Mouse (Mus musculus) CH12.LX (cell line): ENCODE measurements around the gene Cinp. TPM values are rescaled to one million over a fixed set of nuclear protein-coding genes. Genes with fewer than 3 reads are reported as not detected.

ENCODE experiments used
- DNase-seq: peaks from one replicate; pipeline ENCODE4 v3.0.0-alpha.2; 2013; ENCODE audit errors: extremely low read depth
- H3K27ac ChIP-seq: 2 replicates; pipeline ENCODE4 v1.5.1; 2012; ENCODE audit warnings: low read depth, mild to moderate bottlenecking, control low read depth, moderate library complexity; ENCODE audit not compliant: insufficient read depth
- H3K27me3 ChIP-seq: replicated peaks from 2 replicates; pipeline ENCODE3; 2012; ENCODE audit warnings: inconsistent platforms
- H3K36me3 ChIP-seq, 2 experiments: replicated peaks in 1 of 2; 2 replicates each; pipeline versions ENCODE3 to v1.6.1; 2012; ENCODE audit warnings: inconsistent platforms in 1 of 2, low read length in 1 of 2, mild to moderate bottlenecking in 1 of 2, mixed read lengths in 1 of 2, moderate library complexity in 1 of 2; ENCODE audit not compliant: control insufficient read depth in 1 of 2, insufficient read depth in 1 of 2
- H3K4me1 ChIP-seq, 2 experiments: 2 replicates each; pipeline ENCODE4 v1.6.1; 2012; ENCODE audit warnings: inconsistent platforms in 1 of 2, moderate library complexity in 1 of 2; ENCODE audit not compliant: insufficient read depth in 2 of 2, control insufficient read depth in 1 of 2
- H3K4me2 ChIP-seq: 2 replicates; pipeline ENCODE4 v1.6.1; 2012; ENCODE audit warnings: low read depth, mild to moderate bottlenecking, control low read depth; ENCODE audit not compliant: poor library complexity, insufficient read depth, severe bottlenecking
- H3K4me3 ChIP-seq, 3 experiments: fragments of 150-350 bp in 1 of 3; sonication (generic) in 1 of 3; replicated peaks in 1 of 3; 2 replicates each; pipeline versions ENCODE3 to v1.5.1; 2011 to 2012; ENCODE audit warnings: low read depth in 2 of 3, low read length in 2 of 3, mild to moderate bottlenecking in 2 of 3, moderate library complexity in 2 of 3, control low read depth in 1 of 3, improper control_type of control experiment in 1 of 3, inconsistent platforms in 1 of 3, mixed read lengths in 1 of 3; ENCODE audit not compliant: poor library complexity in 1 of 3
- H3K79me2 ChIP-seq: replicated peaks from 2 replicates; pipeline ENCODE4 v1.6.1; 2012; ENCODE audit warnings: mild to moderate bottlenecking, moderate library complexity; ENCODE audit not compliant: control insufficient read depth, poor library complexity, insufficient read depth, severe bottlenecking; ENCODE audit errors: extremely low read depth
- H3K9ac ChIP-seq: 2 replicates; pipeline ENCODE4 v1.6.1; 2012; ENCODE audit warnings: low read depth, mild to moderate bottlenecking, control low read depth, moderate library complexity; ENCODE audit not compliant: insufficient read depth
- H3K9me3 ChIP-seq: replicated peaks from 2 replicates; pipeline ENCODE3; 2012; ENCODE audit warnings: low read length, inconsistent platforms, mixed read lengths
- CHD1 ChIP-seq: IDR thresholded peaks from 2 replicates; pipeline ENCODE4 v1.6.1; 2012; ENCODE audit warnings: low read depth, low read length, improper control_type of control experiment, inconsistent platforms
- E2F4 ChIP-seq: IDR thresholded peaks from 2 replicates; pipeline ENCODE4 v1.6.1; 2011; ENCODE audit warnings: low read depth, low read length, improper control_type of control experiment; ENCODE audit not compliant: insufficient replicate concordance
- EP300 ChIP-seq: IDR thresholded peaks from 2 replicates; pipeline ENCODE4 v1.6.1; 2011; ENCODE audit warnings: low read length, improper control_type of control experiment
- ETS1 ChIP-seq: conservative IDR thresholded peaks from 2 replicates; pipeline ENCODE4 v1.6.1; 2012; ENCODE audit warnings: low read depth, mild to moderate bottlenecking, inconsistent platforms, low read length, improper control_type of control experiment, moderate library complexity
- IRF4 ChIP-seq: IDR thresholded peaks from 2 replicates; pipeline ENCODE4 v1.6.1; 2014; ENCODE audit warnings: low read depth, mild to moderate bottlenecking, inconsistent platforms, low read length, improper control_type of control experiment
- JUN ChIP-seq: IDR thresholded peaks from 2 replicates; pipeline ENCODE4 v1.6.1; 2011; ENCODE audit warnings: low read depth, mild to moderate bottlenecking, low read length, improper control_type of control experiment, moderate library complexity; ENCODE audit not compliant: insufficient read depth
- KAT2A ChIP-seq: IDR thresholded peaks from 2 replicates; pipeline ENCODE4 v1.6.1; 2012; ENCODE audit warnings: low read length, improper control_type of control experiment, inconsistent platforms; ENCODE audit not compliant: insufficient replicate concordance
- MAX ChIP-seq: IDR thresholded peaks from 2 replicates; pipeline ENCODE4 v1.6.1; 2011; ENCODE audit warnings: low read length, improper control_type of control experiment
- MXI1 ChIP-seq: IDR thresholded peaks from 2 replicates; pipeline ENCODE4 v1.6.1; 2011; ENCODE audit warnings: mild to moderate bottlenecking, low read depth, low read length, improper control_type of control experiment
- NELFE ChIP-seq: IDR thresholded peaks from 2 replicates; pipeline ENCODE4 v1.6.1; 2011; ENCODE audit warnings: low read depth, low read length, improper control_type of control experiment
- NRF1 ChIP-seq: IDR thresholded peaks from 2 replicates; pipeline ENCODE4 v1.6.1; 2014; ENCODE audit warnings: low read depth, mild to moderate bottlenecking, inconsistent platforms, low read length, improper control_type of control experiment, moderate library complexity
- POLR2AphosphoS2 ChIP-seq: IDR thresholded peaks from 2 replicates; pipeline ENCODE4 v1.6.1; 2011; ENCODE audit warnings: low read depth, low read length, improper control_type of control experiment
- RAD21 ChIP-seq: IDR thresholded peaks from 2 replicates; pipeline ENCODE4 v1.6.1; 2011; ENCODE audit warnings: low read depth, mild to moderate bottlenecking, low read length, improper control_type of control experiment, moderate library complexity
- SIN3A ChIP-seq: IDR thresholded peaks from 2 replicates; pipeline ENCODE4 v1.6.1; 2012; ENCODE audit warnings: low read length, improper control_type of control experiment, inconsistent platforms
- TBP ChIP-seq: conservative IDR thresholded peaks from 2 replicates; pipeline ENCODE4 v1.6.1; 2011; ENCODE audit warnings: low read depth, low read length, improper control_type of control experiment
- UBTF ChIP-seq: IDR thresholded peaks from 2 replicates; pipeline ENCODE4 v1.6.1; 2012; ENCODE audit warnings: low read depth, mild to moderate bottlenecking, inconsistent platforms, low read length, improper control_type of control experiment, moderate library complexity
- USF1 ChIP-seq: IDR thresholded peaks from 2 replicates; pipeline ENCODE4 v1.6.1; 2014; ENCODE audit warnings: low read depth, mild to moderate bottlenecking, inconsistent platforms, low read length, improper control_type of control experiment
- ZKSCAN1 ChIP-seq: IDR thresholded peaks from 2 replicates; pipeline ENCODE4 v1.6.1; 2012; ENCODE audit warnings: low read depth, inconsistent platforms, low read length, improper control_type of control experiment, borderline replicate concordance
- ZMIZ1 ChIP-seq: IDR thresholded peaks from 2 replicates; pipeline ENCODE4 v1.6.1; 2012; ENCODE audit warnings: low read depth, mild to moderate bottlenecking, inconsistent platforms, low read length, improper control_type of control experiment
- dilution Hi-C: fragments of 300-500 bp; cut with MboI; formaldehyde crosslinking; loops from 2 replicates; pipeline ENCODE4 v1.14.3; 2020; ENCODE audit warnings: low sequenced_read_pairs; ENCODE audit not compliant: extremely low pct_unique_long_range_greater_than_20kb, extremely low pct_ligation_motif_present
- in situ Hi-C: fragments of 300-500 bp; cut with MboI; formaldehyde crosslinking; loops from 3 replicates; pipeline ENCODE4 v1.14.3; 2019; ENCODE audit warnings: low sequenced_read_pairs, low pct_ligation_motif_present, low pct_unique_long_range_greater_than_20kb, mixed read lengths
- polyA plus RNA-seq: library from polyadenylated mRNA; unstranded; fragments of >175 nt; gene quantifications from 2 replicates; pipeline ENCODE4 v1.2.1, GENCODE M21; 2012; ENCODE audit warnings: low read depth; ENCODE audit not compliant: insufficient read length
- total RNA-seq, 2 experiments: library from RNA; depleted of rRNA; stranded (reverse); fragments of 300-350 nt in 1 of 2; fragments of >200 nt in 1 of 2; gene quantifications; 2 replicates each; pipeline ENCODE4 v1.2.3; 2012 to 2014

Gene Cinp
- total and polyA plus RNA-seq, 3 experiments: 114 to 164 (median 135) TPM

GRCm38 (mm10) chr12:110871247-110871646 lies 17.7 kb downstream of the Cinp start:
- H3K27ac ChIP-seq: no peak overlapping the region
- H3K9ac ChIP-seq: no peak overlapping the region
- no peak overlapping the region for H3K4me3 ChIP-seq
- in situ Hi-C loops (no loop called here), dilution Hi-C loops (no loop called here)
- H3K9me3 ChIP-seq: no peaks in the 10 kb centered on the region
- no peak overlapping the region for H3K4me2 ChIP-seq
- no peaks in the 10 kb centered on the region for H3K27me3 ChIP-seq
- no peak for DNase-seq
- H3K36me3 ChIP-seq: peaks cover 75 to 97% of the 10 kb centered on the region in 2 experiments
- no peaks in the 10 kb centered on the region for H3K4me1 ChIP-seq
- TF ChIP-seq POLR2AphosphoS2 (peak; percentile 4; the same call in 1 of the 2 replicates), MAX (no peak), ZKSCAN1 (no peak)
- H3K79me2 ChIP-seq: no peaks in the 10 kb centered on the region

GRCm38 (mm10) chr12:110870107-110870506 lies 18.8 kb downstream of the Cinp start:
- Histone ChIP-seq H3K36me3 (peaks cover 72 to 95% of the 10 kb centered on the region in 2 experiments), H3K9ac (no peak overlapping the region), H3K4me1 (no peaks in the 10 kb centered on the region), H3K9me3 (no peaks in the 10 kb centered on the region), H3K27me3 (no peaks in the 10 kb centered on the region), H3K27ac (no peak overlapping the region), H3K4me2 (no peak overlapping the region), H3K4me3 (no peak overlapping the region), H3K79me2 (no peaks in the 10 kb centered on the region)
- in situ Hi-C loops: no loop called here
- DNase-seq: no peak
- dilution Hi-C loops: no loop called here
- TF ChIP-seq KAT2A: no peak
- no peak for TF ChIP-seq JUN
- no peak for TF ChIP-seq NRF1
- no peak for TF ChIP-seq NELFE
- TF ChIP-seq IRF4: no peak
- no peak for TF ChIP-seq MXI1
- no peak for TF ChIP-seq UBTF
- no peak for TF ChIP-seq RAD21
- no peak for TF ChIP-seq TBP
- TF ChIP-seq SIN3A: no peak
- TF ChIP-seq E2F4: no peak
- no peak for TF ChIP-seq USF1
- TF ChIP-seq ZMIZ1: no peak
- TF ChIP-seq CHD1: no peak
- no peak for TF ChIP-seq ETS1
- TF ChIP-seq EP300: no peak
